Mouse (Mus musculus) lung, embryonic 16.5 days (tissue): ENCODE data around the gene Zfp738. TPM values are rescaled to one million over a fixed set of nuclear protein-coding genes. Genes with fewer than 3 reads are reported as not detected.
"Not testable (repeated sequence)": the region's sequence is repeated elsewhere in the genome, so short reads cannot be mapped to it uniquely, and the experiment has no call there.

Experiments used
- ATAC-seq: fragments of 200-750 bp; cut with Nextera tagmentation; 2 replicates; pipeline ENCODE4 v1.8.0; 2017; ENCODE audit warnings: low read depth, mild to moderate bottlenecking, moderate library complexity
- H3K27ac ChIP-seq: fragments of 300-500 bp; sonication (generic); 2 replicates; pipeline ENCODE4 v1.5.1; 2014; ENCODE audit warnings: mild to moderate bottlenecking, control low read depth, low read length
- H3K27me3 ChIP-seq: fragments of 300-500 bp; sonication (generic); 2 replicates; pipeline ENCODE4 v1.6.1; 2014; ENCODE audit warnings: low read depth, low read length, mixed read lengths; ENCODE audit not compliant: control insufficient read depth, insufficient read depth
- H3K36me3 ChIP-seq: fragments of 300-500 bp; sonication (generic); 2 replicates; pipeline ENCODE4 v1.6.1; 2014; ENCODE audit warnings: low read length; ENCODE audit not compliant: control insufficient read depth, insufficient read depth
- H3K4me1 ChIP-seq: fragments of 300-500 bp; sonication (generic); replicated peaks from 2 replicates; pipeline ENCODE4 v1.6.1; 2014; ENCODE audit warnings: low read length, mixed read lengths; ENCODE audit not compliant: control insufficient read depth, insufficient read depth
- H3K4me2 ChIP-seq: fragments of 300-500 bp; sonication (generic); 2 replicates; pipeline ENCODE4 v1.6.1; 2014; ENCODE audit warnings: low read depth, low read length, control low read depth
- H3K4me3 ChIP-seq: fragments of 300-500 bp; sonication (generic); 2 replicates; pipeline ENCODE4 v1.5.1; 2014; ENCODE audit warnings: mild to moderate bottlenecking, low read length, control low read depth
- H3K9ac ChIP-seq: fragments of 300-500 bp; sonication (generic); 2 replicates; pipeline ENCODE4 v1.6.1; 2014; ENCODE audit warnings: low read length, control low read depth
- H3K9me3 ChIP-seq: fragments of 300-500 bp; sonication (generic); 2 replicates; pipeline ENCODE4 v1.6.1; 2016; ENCODE audit warnings: low read length; ENCODE audit not compliant: control insufficient read depth
- WGBS: fragments of 180-500 bp; shearing (Covaris S2); extraction: QIAGEN DNeasy Blood & Tissue Kit; methylation state at CpG from one replicate; pipeline ENCODE4 v1.1.7; 2014; 5-methylcytosine and 5-hydroxymethylcytosine counted together
- polyA plus RNA-seq: library from polyadenylated mRNA; unstranded; fragments of >200 nt; fragmentation: Nextera tagmentation; extraction: Ambion mirVana; gene quantifications from 2 replicates; pipeline ENCODE4 v1.2.1, GENCODE M21; 2015

Zfp738 gene
- 11.6 and 12.9 TPM in 2 replicates for polyA plus RNA-seq

- no peak within 1 kb of the TSS for H3K4me2 ChIP-seq
- no peaks in the 10 kb centered on the region for H3K27me3 ChIP-seq
- H3K9ac ChIP-seq = no peak within 1 kb of the TSS
- no peak within 1 kb of the TSS for H3K4me3 ChIP-seq
- no peak within 1 kb of the TSS for H3K27ac ChIP-seq
- no peaks in the 10 kb centered on the region for H3K4me1 ChIP-seq
- no peaks in the 10 kb centered on the region for H3K9me3 ChIP-seq
- ATAC-seq = no peak
- no peaks in the 10 kb centered on the region for H3K36me3 ChIP-seq
- WGBS = 75% methylated on average over 4 of the region's 4 CpGs
Measured at GRCm38 (mm10) chr13:67686971-67687370, at the start of gene Zfp738. Gene Zfp738 (minus strand): TSS chr13:67687071.

- not testable (repeated sequence) for H3K27me3 ChIP-seq, H3K4me1 ChIP-seq, H3K9ac ChIP-seq, H3K4me2 ChIP-seq, ATAC-seq, H3K27ac ChIP-seq, H3K36me3 ChIP-seq, H3K9me3 ChIP-seq, H3K4me3 ChIP-seq
- WGBS = 88% methylated on average over 9 of the region's 9 CpGs
Measured at GRCm38 (mm10) chr13:67734391-67734790, 47.5 kb upstream of the Zfp738 start.

- not testable (repeated sequence) for H3K36me3 ChIP-seq, H3K9me3 ChIP-seq, H3K4me1 ChIP-seq, H3K27me3 ChIP-seq, H3K27ac ChIP-seq
- 29% methylated on average over 4 of the region's 4 CpGs for WGBS
- Histone ChIP-seq H3K4me2 (peak overlapping the region; percentile 67), H3K9ac (peak overlapping the region; percentile 74), H3K4me3 (peak overlapping the region; percentile 69)
- peak; percentile 87 for ATAC-seq
Measured at GRCm38 (mm10) chr13:67729441-67729840, 42.6 kb upstream of the Zfp738 start.

GRCm38 (mm10) chr13:67728641-67729318 lies 41.9 kb upstream of the Zfp738 start, which contains the start of gene Zfp65:
Gene Zfp65 (minus strand): TSS chr13:67729173.
- no peak within 1 kb of the TSS for H3K27ac ChIP-seq
- 6% methylated on average over 16 of the region's 21 CpGs for whole genome bisulfite sequencing
- no peaks in the 10 kb centered on the region for H3K27me3 ChIP-seq
- H3K4me2 ChIP-seq = peak within 1 kb of the TSS; percentile 67
- ATAC-seq = peak; percentile 91
- no peaks in the 10 kb centered on the region for H3K4me1 ChIP-seq
- no peaks in the 10 kb centered on the region for H3K36me3 ChIP-seq
- peak within 1 kb of the TSS; percentile 69 for H3K4me3 ChIP-seq
- no peaks in the 10 kb centered on the region for H3K9me3 ChIP-seq
- H3K9ac ChIP-seq = peak within 1 kb of the TSS; percentile 74

GRCm38 (mm10) chr13:67728106-67728505 lies 41.2 kb upstream of the Zfp738 start:
- H3K27ac ChIP-seq = no peak overlapping the region
- peak overlapping the region; percentile 67 for H3K4me2 ChIP-seq
- no peak for ATAC-seq
- H3K4me1 ChIP-seq = peaks cover 2% of the 10 kb centered on the region
- no peaks in the 10 kb centered on the region for H3K27me3 ChIP-seq
- no peaks in the 10 kb centered on the region for H3K9me3 ChIP-seq
- no peak overlapping the region; the same call in 1 of the 2 replicates for H3K9ac ChIP-seq
- no peaks in the 10 kb centered on the region for H3K36me3 ChIP-seq
- peak overlapping the region; percentile 69; the same call in 1 of the 2 replicates for H3K4me3 ChIP-seq
- 75% methylated on average over 1 of the region's 1 CpGs for WGBS

GRCm38 (mm10) chr13:67725331-67725730 lies 38.5 kb upstream of the Zfp738 start:
- H3K9me3 ChIP-seq, H3K27me3 ChIP-seq, H3K4me3 ChIP-seq, ATAC-seq, H3K27ac ChIP-seq, H3K4me1 ChIP-seq, H3K4me2 ChIP-seq, H3K9ac ChIP-seq, H3K36me3 ChIP-seq: not testable (repeated sequence)
- WGBS = 38% methylated on average over 2 of the region's 2 CpGs

GRCm38 (mm10) chr13:67723848-67724479 lies 37.1 kb upstream of the Zfp738 start:
- H3K4me3 ChIP-seq = peak overlapping the region; percentile 88
- H3K9me3 ChIP-seq = no peaks in the 10 kb centered on the region
- peak overlapping the region; percentile 85 for H3K9ac ChIP-seq
- peak overlapping the region; percentile 65 for H3K4me2 ChIP-seq
- H3K36me3 ChIP-seq = no peaks in the 10 kb centered on the region
- peaks cover 4% of the 10 kb centered on the region for H3K4me1 ChIP-seq
- H3K27me3 ChIP-seq = no peaks in the 10 kb centered on the region
- peak; percentile 95 for ATAC-seq
- WGBS = under 1% methylated on average over 17 of the region's 17 CpGs
- 0 out of 2 replicates have a peak overlapping the region, but pooled peaks have one; percentile 43 for H3K27ac ChIP-seq

- 65% methylated on average over 2 of the region's 2 CpGs for WGBS
- not testable (repeated sequence) for H3K4me1 ChIP-seq, H3K27ac ChIP-seq, H3K9me3 ChIP-seq, H3K27me3 ChIP-seq, H3K36me3 ChIP-seq
- peak; percentile 37; the same call in 1 of the 2 replicates for ATAC-seq
- H3K4me3 ChIP-seq = peak overlapping the region; percentile 76
- H3K9ac ChIP-seq = peak overlapping the region; percentile 49
- H3K4me2 ChIP-seq = peak overlapping the region; percentile 69
Measured at GRCm38 (mm10) chr13:67683841-67684240, 3.0 kb downstream of the Zfp738 start.

GRCm38 (mm10) chr13:67682959-67683735 lies 3.7 kb downstream of the Zfp738 start:
- not testable (repeated sequence) for H3K9me3 ChIP-seq, H3K27me3 ChIP-seq, H3K4me1 ChIP-seq, H3K36me3 ChIP-seq, H3K27ac ChIP-seq
- Histone ChIP-seq H3K9ac (peak overlapping the region; percentile 82), H3K4me3 (peak overlapping the region; percentile 76), H3K4me2 (peak overlapping the region; percentile 69)
- ATAC-seq = peak; percentile 100
- WGBS = 7% methylated on average over 16 of the region's 16 CpGs
